Mouse (Mus musculus): ENCODE data around the gene Ccno. TPM values are rescaled to one million over a fixed set of nuclear protein-coding genes. Genes with fewer than 3 reads are reported as not detected.
A peak's percentile ranks its signal among the peaks of the same experiment; 100 is the strongest.

Ccno gene
- total and polyA plus RNA-seq, 2 experiments from 2014 or later: 1.1 to 7.9 TPM

GRCm38 (mm10) chr13:112963081-112963480 is 24.5 kb upstream of the Ccno start:
- no peak for TF ChIP-seq CTCF (IDR thresholded peaks at IDR 0.05)
- H3K9me3 ChIP-seq (ENCODE audit: low read length): no peaks in the 10 kb centered on the region
- no peaks in the 10 kb centered on the region for H3K4me1 ChIP-seq (ENCODE audit: insufficient read depth, low read length)
- WGBS: 78% methylated on average over 5 of the region's 5 CpGs
- peaks cover 53% of the 10 kb centered on the region for H3K36me3 ChIP-seq (ENCODE audit: insufficient read depth, low read length)
- no peak overlapping the region for H3K9ac ChIP-seq (replicated peaks; ENCODE audit: low read length, poor library complexity, severe bottlenecking)
- DNase-seq (ENCODE audit: low spot score) (no peak), ATAC-seq (ENCODE audit: low FRiP score) (no peak)
- no peaks in the 10 kb centered on the region for H3K27me3 ChIP-seq (ENCODE audit: insufficient read depth, low read length)
- no peak overlapping the region for H3K27ac ChIP-seq (ENCODE audit: low read depth, low read length)
- no peak overlapping the region for H3K4me3 ChIP-seq (ENCODE audit: low read depth, low read length)
- H3K4me2 ChIP-seq (ENCODE audit: low read depth, low read length, poor library complexity, severe bottlenecking): no peak overlapping the region

GRCm38 (mm10) chr13:112964421-112964820 is 23.2 kb upstream of the Ccno start:
- Histone ChIP-seq H3K4me3 (ENCODE audit: low read depth, low read length) (no peak overlapping the region), H3K36me3 (ENCODE audit: insufficient read depth, low read length) (peaks cover 57% of the 10 kb centered on the region), H3K9me3 (ENCODE audit: low read length) (no peaks in the 10 kb centered on the region), H3K27me3 (ENCODE audit: insufficient read depth, low read length) (no peaks in the 10 kb centered on the region), H3K4me1 (ENCODE audit: insufficient read depth, low read length) (no peaks in the 10 kb centered on the region), H3K9ac (replicated peaks; ENCODE audit: low read length, poor library complexity, severe bottlenecking) (no peak overlapping the region), H3K4me2 (ENCODE audit: low read depth, low read length, poor library complexity, severe bottlenecking) (no peak overlapping the region), H3K27ac (ENCODE audit: low read depth, low read length) (no peak overlapping the region)
- WGBS: 91% methylated on average over 12 of the region's 12 CpGs
- ATAC-seq (ENCODE audit: low FRiP score): no peak
- no peak for TF ChIP-seq CTCF (IDR thresholded peaks at IDR 0.05)
- DNase-seq (ENCODE audit: low spot score): no peak

DNA sequence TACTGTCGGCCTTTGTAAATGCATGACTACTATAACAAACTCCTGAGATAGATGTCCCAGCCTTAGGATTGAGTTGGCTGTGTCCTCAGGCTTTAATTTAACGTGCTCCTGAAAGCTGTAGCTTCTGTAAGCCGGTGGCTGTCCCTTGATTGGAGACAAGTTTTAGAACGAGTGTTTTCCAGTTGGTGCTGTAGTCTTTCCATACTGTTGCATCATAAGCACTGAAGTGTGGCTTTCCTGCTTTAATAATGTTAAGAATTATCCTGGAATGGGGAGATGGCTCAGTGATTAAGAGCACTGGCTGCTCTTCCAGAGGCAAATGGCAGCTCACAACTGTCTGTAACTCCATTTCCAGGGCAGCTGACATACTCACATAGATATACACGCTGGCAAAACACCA is 20.3 kb upstream of the Ccno start:
- ATAC-seq (ENCODE audit: low FRiP score) (no peak), DNase-seq (ENCODE audit: low spot score) (no peak)
- no peak overlapping the region for H3K4me2 ChIP-seq (ENCODE audit: low read depth, low read length, poor library complexity, severe bottlenecking)
- no peak overlapping the region for H3K27ac ChIP-seq (ENCODE audit: low read depth, low read length)
- WGBS: 93% methylated on average over 5 of the region's 5 CpGs
- no peak overlapping the region for H3K4me3 ChIP-seq (ENCODE audit: low read depth, low read length)
- H3K9ac ChIP-seq (replicated peaks; ENCODE audit: low read length, poor library complexity, severe bottlenecking): no peak overlapping the region
- H3K9me3 ChIP-seq (ENCODE audit: low read length): no peaks in the 10 kb centered on the region
- H3K27me3 ChIP-seq (ENCODE audit: insufficient read depth, low read length): no peaks in the 10 kb centered on the region
- no peak for TF ChIP-seq CTCF (IDR thresholded peaks at IDR 0.05)
- H3K4me1 ChIP-seq (ENCODE audit: insufficient read depth, low read length): no peaks in the 10 kb centered on the region
- H3K36me3 ChIP-seq (ENCODE audit: insufficient read depth, low read length): peaks cover 45% of the 10 kb centered on the region

DNA sequence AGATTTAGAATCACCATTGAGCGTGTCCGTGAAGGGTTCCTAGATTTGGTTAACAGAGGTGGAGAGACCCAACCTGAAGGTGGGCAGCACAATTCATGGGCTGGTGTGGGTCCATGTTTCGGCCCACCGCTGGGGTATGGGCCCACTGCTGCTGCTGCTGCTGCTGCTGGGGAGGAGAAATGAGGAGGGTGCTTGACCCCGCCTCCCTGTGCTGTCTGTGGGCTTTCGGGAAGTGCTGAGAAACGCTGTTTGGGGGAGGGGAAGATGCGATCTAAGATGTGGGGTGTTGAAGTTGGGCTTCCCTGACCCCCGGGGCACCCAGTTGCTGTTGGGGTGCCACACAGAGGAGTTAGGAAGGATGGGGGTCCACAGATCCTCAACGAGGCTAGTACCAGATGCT is 10.9 kb upstream of the Ccno start:
- Histone ChIP-seq H3K4me2 (ENCODE audit: low read depth, low read length, poor library complexity, severe bottlenecking) (no peak overlapping the region), H3K4me3 (ENCODE audit: low read depth, low read length) (no peak overlapping the region), H3K9ac (replicated peaks; ENCODE audit: low read length, poor library complexity, severe bottlenecking) (no peak overlapping the region), H3K9me3 (ENCODE audit: low read length) (no peaks in the 10 kb centered on the region), H3K4me1 (ENCODE audit: insufficient read depth, low read length) (no peaks in the 10 kb centered on the region), H3K36me3 (ENCODE audit: insufficient read depth, low read length) (no peaks in the 10 kb centered on the region), H3K27ac (ENCODE audit: low read depth, low read length) (no peak overlapping the region), H3K27me3 (ENCODE audit: insufficient read depth, low read length) (no peaks in the 10 kb centered on the region; the same call in 1 of the 2 replicates)
- DNase-seq (ENCODE audit: low spot score) (no peak), ATAC-seq (ENCODE audit: low FRiP score) (no peak)
- 45% methylated on average over 10 of the region's 10 CpGs for WGBS
- no peak for TF ChIP-seq CTCF (IDR thresholded peaks at IDR 0.05)

DNA sequence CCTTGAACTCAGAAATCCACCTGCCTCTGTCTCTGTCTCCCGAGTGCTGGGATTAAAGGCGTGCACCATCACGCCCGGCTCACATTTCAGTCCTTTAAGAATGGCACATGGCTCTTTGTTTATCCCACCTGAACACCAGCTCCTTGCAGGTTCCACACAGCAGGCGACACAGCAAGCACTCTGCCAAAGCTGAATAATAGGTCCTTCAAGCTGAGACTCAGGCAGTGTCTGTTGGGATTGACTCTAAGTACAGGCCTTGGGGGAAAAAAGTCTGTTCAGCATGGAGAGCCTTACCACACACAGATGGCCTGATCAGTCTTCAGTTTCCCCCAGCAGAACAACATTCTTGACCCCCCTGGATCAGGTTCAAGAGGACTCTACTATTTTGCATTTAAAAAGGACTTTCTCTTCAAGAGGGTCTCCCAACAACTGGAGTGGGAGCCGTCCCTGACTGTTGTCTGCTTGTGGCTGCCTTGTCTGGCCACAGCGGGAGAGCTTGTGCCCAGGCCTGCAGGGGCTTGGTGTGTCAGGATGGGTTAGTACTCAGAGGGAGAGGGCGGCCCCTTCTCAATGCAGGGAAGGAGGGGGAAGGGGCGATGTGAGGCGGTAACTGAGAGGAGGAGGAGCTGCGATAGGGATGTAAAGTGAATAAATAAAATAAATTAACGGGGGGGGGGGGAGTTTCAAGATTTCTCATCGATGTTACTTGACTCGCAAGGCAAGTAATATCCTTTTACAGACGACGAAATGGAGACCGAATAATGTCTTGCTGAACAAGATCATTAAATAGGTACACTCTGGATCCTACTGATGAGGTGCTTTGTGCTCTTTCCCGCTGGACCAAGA is 1.8 kb upstream of the Ccno start:
- WGBS: 10% methylated on average over 18 of the region's 18 CpGs
- H3K27ac ChIP-seq (ENCODE audit: low read depth, low read length): no peak overlapping the region
- H3K4me2 ChIP-seq (ENCODE audit: low read depth, low read length, poor library complexity, severe bottlenecking): 0 out of 2 replicates have a peak overlapping the region, but pooled peaks have one; percentile 96
- no peak overlapping the region for H3K4me3 ChIP-seq (ENCODE audit: low read depth, low read length)
- no peaks in the 10 kb centered on the region for H3K4me1 ChIP-seq (ENCODE audit: insufficient read depth, low read length)
- no peak for TF ChIP-seq CTCF (IDR thresholded peaks at IDR 0.05)
- DNase-seq (ENCODE audit: low spot score) (no peak), ATAC-seq (ENCODE audit: low FRiP score) (no peak)
- H3K36me3 ChIP-seq (ENCODE audit: insufficient read depth, low read length): no peaks in the 10 kb centered on the region
- no peak overlapping the region for H3K9ac ChIP-seq (replicated peaks; ENCODE audit: low read length, poor library complexity, severe bottlenecking)
- no peaks in the 10 kb centered on the region for H3K9me3 ChIP-seq (ENCODE audit: low read length)
- peaks cover 42% of the 10 kb centered on the region for H3K27me3 ChIP-seq (ENCODE audit: insufficient read depth, low read length)

GRCm38 (mm10) chr13:112986451-112986950 is 1.1 kb upstream of the Ccno start:
- no peaks in the 10 kb centered on the region for H3K4me1 ChIP-seq (ENCODE audit: insufficient read depth, low read length)
- peak overlapping the region; percentile 58; the same call in 1 of the 2 replicates for H3K4me3 ChIP-seq (ENCODE audit: low read depth, low read length)
- H3K9ac ChIP-seq (replicated peaks; ENCODE audit: low read length, poor library complexity, severe bottlenecking): no peak overlapping the region
- DNase-seq (ENCODE audit: low spot score): no peak
- no peak for TF ChIP-seq CTCF (IDR thresholded peaks at IDR 0.05)
- peaks cover 48% of the 10 kb centered on the region for H3K27me3 ChIP-seq (ENCODE audit: insufficient read depth, low read length)
- no peak overlapping the region for H3K27ac ChIP-seq (ENCODE audit: low read depth, low read length)
- peak overlapping the region; percentile 96; the same call in 1 of the 2 replicates for H3K4me2 ChIP-seq (ENCODE audit: low read depth, low read length, poor library complexity, severe bottlenecking)
- no peak for ATAC-seq (ENCODE audit: low FRiP score)
- WGBS: 1% methylated on average over 17 of the region's 17 CpGs
- H3K9me3 ChIP-seq (ENCODE audit: low read length): no peaks in the 10 kb centered on the region
- no peaks in the 10 kb centered on the region for H3K36me3 ChIP-seq (ENCODE audit: insufficient read depth, low read length)

Measured in midbrain, postnatal 0 days (tissue).